Mouse (Mus musculus) MEL (cell line): ENCODE data around the gene Mybpc2. TPM values are rescaled to one million over a fixed set of nuclear protein-coding genes. Genes with fewer than 3 reads are reported as not detected.

Source experiments
- DNase-seq: peaks from one replicate; pipeline ENCODE4 v3.0.0; 2011; ENCODE audit warnings: low read depth, low spot score
- H3K27ac ChIP-seq: 2 replicates; pipeline ENCODE4 v1.5.1; 2012; ENCODE audit warnings: low read depth, mild to moderate bottlenecking, control low read depth, low read length, moderate library complexity; ENCODE audit not compliant: control insufficient read depth
- H3K27me3 ChIP-seq, 2 experiments: fragments of 150-350 bp in 1 of 2; sonication (generic) in 1 of 2; 2 replicates each; pipeline ENCODE4 v1.6.1; 2012; ENCODE audit warnings: low read length in 2 of 2, mild to moderate bottlenecking in 2 of 2, improper control_type of control experiment in 1 of 2, moderate library complexity in 1 of 2; ENCODE audit not compliant: insufficient read depth in 2 of 2, control insufficient read depth in 1 of 2
- H3K36me3 ChIP-seq, 2 experiments: 2 replicates each; pipeline ENCODE4 v1.6.1; 2012 to 2014; ENCODE audit warnings: low read length in 2 of 2, improper control_type of control experiment in 1 of 2, inconsistent platforms in 1 of 2, mild to moderate bottlenecking in 1 of 2; ENCODE audit not compliant: insufficient read depth in 2 of 2, control insufficient read depth in 1 of 2
- H3K4me1 ChIP-seq, 2 experiments: fragments of 150-350 bp in 1 of 2; sonication (generic) in 1 of 2; 2 replicates each; pipeline ENCODE4 v1.6.1; 2012; ENCODE audit warnings: low read length in 2 of 2, improper control_type of control experiment in 1 of 2, mild to moderate bottlenecking in 1 of 2; ENCODE audit not compliant: insufficient read depth in 2 of 2, control insufficient read depth in 1 of 2
- H3K4me3 ChIP-seq, 2 experiments: fragments of 150-350 bp in 1 of 2; sonication (generic) in 1 of 2; 2 replicates each; pipeline ENCODE4 v1.5.1; 2012; ENCODE audit warnings: low read depth in 2 of 2, low read length in 2 of 2, mild to moderate bottlenecking in 2 of 2, moderate library complexity in 2 of 2, control low read depth in 1 of 2, improper control_type of control experiment in 1 of 2; ENCODE audit not compliant: control insufficient read depth in 1 of 2, insufficient read depth in 1 of 2
- H3K79me2 ChIP-seq: 2 replicates; pipeline ENCODE4 v1.6.1; 2012; ENCODE audit warnings: mild to moderate bottlenecking, low read length, moderate library complexity; ENCODE audit not compliant: control insufficient read depth, poor library complexity, insufficient read depth
- H3K9ac ChIP-seq: 2 replicates; pipeline ENCODE4 v1.6.1; 2012; ENCODE audit warnings: low read depth, mild to moderate bottlenecking, control low read depth, low read length, moderate library complexity; ENCODE audit not compliant: control insufficient read depth, poor library complexity, severe bottlenecking
- H3K9me3 ChIP-seq: fragments of 150-350 bp; sonication (generic); replicated peaks from 2 replicates; pipeline ENCODE4 v1.6.1; 2012; ENCODE audit warnings: mild to moderate bottlenecking, low read length, improper control_type of control experiment, moderate library complexity; ENCODE audit not compliant: insufficient read depth
- BHLHE40 ChIP-seq: IDR thresholded peaks from 2 replicates; pipeline ENCODE4 v1.6.1; 2012; ENCODE audit warnings: low read depth, mild to moderate bottlenecking, inconsistent platforms, low read length, improper control_type of control experiment, borderline replicate concordance
- CHD1 ChIP-seq: IDR thresholded peaks from 2 replicates; pipeline ENCODE4 v1.6.1; 2012; ENCODE audit warnings: low read depth, mild to moderate bottlenecking, inconsistent platforms, low read length, improper control_type of control experiment
- E2F4 ChIP-seq: IDR thresholded peaks from 2 replicates; pipeline ENCODE4 v1.6.1; 2011; ENCODE audit warnings: low read depth, low read length, improper control_type of control experiment, borderline replicate concordance
- ELF1 ChIP-seq: IDR thresholded peaks from 2 replicates; pipeline ENCODE4 v1.6.1; 2014; ENCODE audit warnings: low read depth, mild to moderate bottlenecking, inconsistent platforms, low read length, improper control_type of control experiment, moderate library complexity
- GATA1 ChIP-seq: IDR thresholded peaks from 2 replicates; pipeline ENCODE4 v1.6.1; 2011; ENCODE audit warnings: low read depth, low read length, improper control_type of control experiment
- HCFC1 ChIP-seq: IDR thresholded peaks from 2 replicates; pipeline ENCODE4 v1.6.1; 2012; ENCODE audit warnings: low read depth, mild to moderate bottlenecking, inconsistent platforms, low read length, improper control_type of control experiment, moderate library complexity
- KAT2A ChIP-seq: conservative IDR thresholded peaks from 2 replicates; pipeline ENCODE4 v1.6.1; 2012; ENCODE audit warnings: low read depth, low read length, improper control_type of control experiment, inconsistent platforms
- MAX ChIP-seq: IDR thresholded peaks from 2 replicates; pipeline ENCODE4 v1.6.1; 2011; ENCODE audit warnings: low read length, improper control_type of control experiment
- NRF1 ChIP-seq: IDR thresholded peaks from 2 replicates; pipeline ENCODE4 v1.6.1; 2014; ENCODE audit warnings: low read depth, mild to moderate bottlenecking, inconsistent platforms, low read length, improper control_type of control experiment, moderate library complexity; ENCODE audit not compliant: poor library complexity, insufficient read depth, severe bottlenecking
- POLR2A ChIP-seq, 2 experiments: IDR thresholded peaks; 2 replicates each; pipeline ENCODE4 v1.6.1; 2011 to 2012; ENCODE audit warnings: low read length in 2 of 2, mild to moderate bottlenecking in 2 of 2, control low read depth in 1 of 2, improper control_type of control experiment in 1 of 2, low read depth in 1 of 2, moderate library complexity in 1 of 2; ENCODE audit not compliant: control insufficient read depth in 1 of 2, insufficient read depth in 1 of 2, poor library complexity in 1 of 2
- POLR2AphosphoS2 ChIP-seq: IDR thresholded peaks from 2 replicates; pipeline ENCODE4 v1.6.1; 2011; ENCODE audit warnings: low read length, improper control_type of control experiment
- POLR2AphosphoS5 ChIP-seq: IDR thresholded peaks from 2 replicates; pipeline ENCODE4 v1.6.1; 2012; ENCODE audit warnings: low read depth, borderline replicate concordance, mild to moderate bottlenecking, inconsistent platforms, low read length, moderate library complexity, mixed read lengths
- TCF12 ChIP-seq: IDR thresholded peaks from 2 replicates; pipeline ENCODE4 v1.6.1; 2014; ENCODE audit warnings: low read depth, mild to moderate bottlenecking, inconsistent platforms, low read length, improper control_type of control experiment, moderate library complexity
- USF1 ChIP-seq: IDR thresholded peaks from 2 replicates; pipeline ENCODE4 v1.6.1; 2014; ENCODE audit warnings: low read depth, mild to moderate bottlenecking, inconsistent platforms, low read length, improper control_type of control experiment, moderate library complexity
- USF2 ChIP-seq, 2 experiments: IDR thresholded peaks; 2 replicates each; pipeline ENCODE4 v1.6.1; 2011 to 2012; ENCODE audit warnings: improper control_type of control experiment in 2 of 2, low read length in 2 of 2, borderline replicate concordance in 1 of 2, inconsistent platforms in 1 of 2, low read depth in 1 of 2, mild to moderate bottlenecking in 1 of 2; ENCODE audit not compliant: insufficient read depth in 1 of 2
- ZC3H11A ChIP-seq: IDR thresholded peaks from 2 replicates; pipeline ENCODE4 v1.6.1; 2012; ENCODE audit warnings: low read depth, mild to moderate bottlenecking, inconsistent platforms, low read length, improper control_type of control experiment
- polyA plus RNA-seq, 2 experiments: library from polyadenylated mRNA; stranded (reverse) in 1 of 2; unstranded in 1 of 2; fragments of >175 nt in 1 of 2; fragments of >200 nt in 1 of 2; gene quantifications; 2 replicates each; pipeline versions ENCODE4 v1.2.1 to v1.2.4; 2012; ENCODE audit warnings: low replicate concordance in 2 of 2, low read depth in 1 of 2; ENCODE audit not compliant: insufficient read length in 2 of 2, insufficient read depth in 1 of 2, missing spikeins in 1 of 2
- total RNA-seq: library from RNA; depleted of rRNA; stranded (reverse); fragments of 300-350 nt; gene quantifications from 2 replicates; pipeline ENCODE4 v1.2.3, GENCODE M21; 2012

Gene Mybpc2
- total and polyA plus RNA-seq, 3 experiments: not detected

- Histone ChIP-seq H3K4me3 (no peak overlapping the region), H3K79me2 (no peaks in the 10 kb centered on the region), H3K4me1 (peaks cover 0 to 3% of the 10 kb centered on the region in 2 experiments; a peak in 1 of 4 replicates), H3K27me3 (0 out of 4 replicates have a peak, but pooled peaks cover 0 to 2% of the 10 kb centered on the region in 2 experiments), H3K9me3 (no peaks in the 10 kb centered on the region), H3K9ac (no peak overlapping the region), H3K27ac (no peak overlapping the region), H3K36me3 (no peaks in the 10 kb centered on the region)
- no peak for DNase-seq
- TF ChIP-seq POLR2AphosphoS2 (no peak), HCFC1 (no peak), POLR2AphosphoS5 (no peak), TCF12 (no peak), POLR2A (IDR thresholded peaks at IDR 0.05; ENCODE audit: control insufficient read depth in 1 of 2, insufficient read depth in 1 of 2, low read depth in 1 of 2, low read length in 2 of 2, poor library complexity in 1 of 2) (no peak), KAT2A (no peak), CHD1 (no peak), USF1 (no peak), GATA1 (no peak), NRF1 (no peak)
Measured at GRCm38 (mm10) chr7:44474419-44474818, 50.0 kb downstream of the Mybpc2 start.

- DNase-seq: no peak
- H3K4me1 ChIP-seq: peaks cover 0 to 10% of the 10 kb centered on the region in 2 experiments; a peak in 2 of 4 replicates
Measured at GRCm38 (mm10) chr7:44472961-44473646, 51.4 kb downstream of the Mybpc2 start.

GRCm38 (mm10) chr7:44472558-44472885 lies 51.9 kb downstream of the Mybpc2 start:
- peak; percentile 19 for DNase-seq
- no peaks in the 10 kb centered on the region for H3K36me3 ChIP-seq
- peaks cover 3% of the 10 kb centered on the region for H3K79me2 ChIP-seq
- no peak for TF ChIP-seq MAX
- TF ChIP-seq ELF1: no peak
- no peak for TF ChIP-seq ZC3H11A
- TF ChIP-seq, all 39 proteins: peak for 0
- Histone ChIP-seq H3K9ac (no peak overlapping the region), H3K4me1 (peaks cover 0 to 10% of the 10 kb centered on the region in 2 experiments; a peak in 2 of 4 replicates), H3K9me3 (no peaks in the 10 kb centered on the region), H3K27ac (no peak overlapping the region), H3K4me3 (no peak overlapping the region), H3K27me3 (0 out of 4 replicates have a peak, but pooled peaks cover 0 to 2% of the 10 kb centered on the region in 2 experiments)

More at GRCm38 (mm10) chr7:44472961-44473646, 51.4 kb downstream of the Mybpc2 start:
- Histone ChIP-seq H3K9me3 (no peaks in the 10 kb centered on the region), H3K9ac (no peak overlapping the region), H3K79me2 (peaks cover 3% of the 10 kb centered on the region; the same call in 1 of the 2 replicates), H3K27me3 (0 out of 4 replicates have a peak, but pooled peaks cover 0 to 2% of the 10 kb centered on the region in 2 experiments), H3K27ac (no peak overlapping the region), H3K4me3 (no peak overlapping the region), H3K36me3 (no peaks in the 10 kb centered on the region)
- TF ChIP-seq USF2 (IDR thresholded peaks at IDR 0.05; ENCODE audit: borderline replicate concordance in 1 of 2, insufficient read depth in 1 of 2, low read depth in 1 of 2, low read length in 2 of 2): no peak
- no peak for TF ChIP-seq BHLHE40
- TF ChIP-seq USF1: no peak
- TF ChIP-seq POLR2AphosphoS2: no peak
- TF ChIP-seq E2F4: no peak
- no peak for TF ChIP-seq TCF12
